In the genomic region with DNA sequence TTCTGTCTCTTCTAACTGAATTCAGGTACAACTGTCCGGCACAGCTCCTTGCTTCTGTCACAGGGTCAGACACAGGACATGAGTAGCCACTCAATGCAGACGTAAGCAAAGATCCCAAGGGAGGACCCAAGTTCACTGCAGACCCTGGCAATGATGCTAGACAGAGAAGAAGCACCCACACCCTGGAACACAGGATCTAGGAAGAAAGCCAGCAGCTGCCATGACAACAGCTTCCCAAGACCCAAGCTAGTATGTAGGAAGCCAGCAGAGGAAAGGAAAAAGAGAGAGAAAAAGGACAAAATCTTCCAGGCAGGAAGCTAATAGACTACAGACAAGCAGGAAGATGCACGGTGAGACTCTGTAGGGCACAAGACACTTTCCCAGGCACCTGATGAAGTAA, we compare ENCODE assay signal across 18 mouse cellular contexts.
DNase-seq lines count a peak whose midpoint lies in the region; ATAC-seq lines count a peak whose summit lies in the region.
"Had no signal": no experiment of that assay in that cellular context is flagged by ENCODE, and none has a peak within 500 bp of the region (broad histone marks: within the 10 kb centered on the region; RNA-seq: fewer than 3 reads in every experiment).

No protein-coding gene starts in this region.

- H3K9me3 ChIP-seq in hindbrain, embryonic 16.5 days (ENCODE audit: control insufficient read depth, low read length), result no peaks in the 10 kb centered on the region
- H3K9me3 ChIP-seq in hindbrain, embryonic 12.5 days (replicated peaks), result no peaks in the 10 kb centered on the region
- H3K9me3 ChIP-seq: embryonic facial prominence, embryonic 12.5 days; hindbrain, embryonic 10.5 days; neural tube, embryonic 12.5 days had no signal

- no peak overlapping the region for H3K27ac ChIP-seq in hindbrain, embryonic 16.5 days (ENCODE audit: low read depth, low read length)
- no peak overlapping the region for H3K27ac ChIP-seq in hindbrain, embryonic 12.5 days
- H3K27ac ChIP-seq: embryonic facial prominence, embryonic 12.5 days; hindbrain, embryonic 10.5 days; neural tube, embryonic 12.5 days; stomach, postnatal 0 days had no signal

- H3K4me3 ChIP-seq in hindbrain, embryonic 16.5 days (ENCODE audit: low read length), result no peak overlapping the region
- H3K4me3 ChIP-seq in hindbrain, embryonic 12.5 days, result no peak overlapping the region
- H3K4me3 ChIP-seq: embryonic facial prominence, embryonic 12.5 days; hindbrain, embryonic 10.5 days; neural tube, embryonic 12.5 days had no signal

- H3K4me2 ChIP-seq in hindbrain, embryonic 16.5 days (ENCODE audit: low read length), result no peak overlapping the region
- H3K4me2 ChIP-seq in hindbrain, embryonic 12.5 days (replicated peaks), result no peak overlapping the region
- H3K4me2 ChIP-seq: embryonic facial prominence, embryonic 12.5 days; liver, embryonic 11.5 days; neural tube, embryonic 12.5 days had no signal

- no peaks in the 10 kb centered on the region; the same call in 1 of the 2 replicates for H3K4me1 ChIP-seq in hindbrain, embryonic 16.5 days (ENCODE audit: control insufficient read depth, insufficient read depth, low read depth, low read length)
- peaks cover 22% of the 10 kb centered on the region for H3K4me1 ChIP-seq in hindbrain, embryonic 12.5 days

- 74% methylated on average over 3 of the region's 3 CpGs for WGBS in hindbrain, embryonic 16.5 days
- 68% methylated on average over 3 of the region's 3 CpGs for WGBS in hindbrain, embryonic 12.5 days

- no peaks in the 10 kb centered on the region for H3K36me3 ChIP-seq in hindbrain, embryonic 16.5 days (ENCODE audit: control insufficient read depth, insufficient read depth, low read length)
- no peaks in the 10 kb centered on the region for H3K36me3 ChIP-seq in hindbrain, embryonic 12.5 days
- H3K36me3 ChIP-seq: embryonic facial prominence, embryonic 12.5 days; hindbrain, embryonic 10.5 days; neural tube, embryonic 12.5 days had no signal

- ATAC-seq in hindbrain, embryonic 16.5 days, result peak; percentile 11; the same call in 1 of the 2 replicates
- no peak for ATAC-seq in hindbrain, embryonic 12.5 days (ENCODE audit: low FRiP score)
- ATAC-seq in frontal cortex, adult (ENCODE audit: low TSS enrichment), result peak; percentile 97
- ATAC-seq in erythroid progenitor cell, adult 5-6 weeks (replicated peaks; ENCODE audit: low FRiP score, poor library complexity, severe bottlenecking), result no peak
- no peak for ATAC-seq in granulocyte monocyte progenitor cell, adult 5-6 weeks (replicated peaks; ENCODE audit: poor library complexity, severe bottlenecking)
- ATAC-seq: forebrain, embryonic 16.5 days had no signal

- H3K27me3 ChIP-seq in hindbrain, embryonic 16.5 days (replicated peaks; ENCODE audit: control insufficient read depth, insufficient read depth, low read length), result no peaks in the 10 kb centered on the region
- no peaks in the 10 kb centered on the region for H3K27me3 ChIP-seq in hindbrain, embryonic 12.5 days
- H3K27me3 ChIP-seq: embryonic facial prominence, embryonic 12.5 days; neural tube, embryonic 12.5 days had no signal

- H3K9ac ChIP-seq in hindbrain, embryonic 16.5 days (ENCODE audit: low read depth, low read length), result no peak overlapping the region
- H3K9ac ChIP-seq in hindbrain, embryonic 12.5 days, result no peak overlapping the region
- H3K9ac ChIP-seq: embryonic facial prominence, embryonic 12.5 days; neural tube, embryonic 12.5 days had no signal

- DNase-seq in layer of hippocampus, postnatal 10 days (ENCODE audit: low spot score in 2 of 2), result peak; percentile 22 to 23
- DNase-seq in right cerebral cortex, postnatal 10 days (ENCODE audit: low spot score in 2 of 2), result peak; percentile 78 to 87
- DNase-seq in adrenal gland, postnatal 36 days, result no peak
- DNase-seq: cerebellum, postnatal 14 days; kidney, adult 11 months; lung, postnatal 36 days; midbrain, embryonic 14.5 days had no signal

Comparison
In these comparisons a context has a peak if more than half of its experiments do, and no peak if none do; other contexts are left out.
1. ATAC-seq: peak in hindbrain, embryonic 16.5 days (single experiment) and frontal cortex, adult (single experiment); none in hindbrain, embryonic 12.5 days (single experiment), erythroid progenitor cell, adult 5-6 weeks (single experiment) and granulocyte monocyte progenitor cell, adult 5-6 weeks (single experiment).
2. DNase-seq: peak in layer of hippocampus, postnatal 10 days (2 of 2) and right cerebral cortex, postnatal 10 days (2 of 2); none in adrenal gland, postnatal 36 days (0 of 2).